Mouse (Mus musculus): ENCODE measurements around the gene Runx2. TPM values are rescaled to one million over a fixed set of nuclear protein-coding genes. Genes with fewer than 3 reads are reported as not detected.
A peak's percentile ranks its signal among the peaks of the same experiment; 100 is the strongest.

Runx2 gene
- total and polyA plus RNA-seq, 2 experiments from 2014 or later: 0.59 to 1.8 TPM

GRCm38 (mm10) chr17:44618175-44618574 is 196.4 kb downstream of the Runx2 start:
- 67% methylated on average over 10 of the region's 10 CpGs for WGBS
- Histone ChIP-seq H3K4me1 (ENCODE audit: insufficient read depth, low read length) (no peaks in the 10 kb centered on the region), H3K9me3 (ENCODE audit: low read length) (no peaks in the 10 kb centered on the region), H3K27ac (ENCODE audit: low read depth, low read length) (no peak overlapping the region), H3K4me2 (ENCODE audit: low read depth, low read length, poor library complexity, severe bottlenecking) (peak overlapping the region; percentile 15; the same call in 1 of the 2 replicates), H3K4me3 (ENCODE audit: low read depth, low read length) (no peak overlapping the region), H3K9ac (replicated peaks; ENCODE audit: low read length, poor library complexity, severe bottlenecking) (no peak overlapping the region), H3K27me3 (ENCODE audit: insufficient read depth, low read length) (no peaks in the 10 kb centered on the region), H3K36me3 (ENCODE audit: insufficient read depth, low read length) (no peaks in the 10 kb centered on the region)
- ATAC-seq (ENCODE audit: low FRiP score) (no peak), DNase-seq (ENCODE audit: low spot score) (no peak)
- no peak for TF ChIP-seq CTCF (IDR thresholded peaks at IDR 0.05)

GRCm38 (mm10) chr17:44617741-44618140 is 196.9 kb downstream of the Runx2 start:
- no peak overlapping the region for H3K4me3 ChIP-seq (ENCODE audit: low read depth, low read length)
- no peaks in the 10 kb centered on the region for H3K9me3 ChIP-seq (ENCODE audit: low read length)
- H3K36me3 ChIP-seq (ENCODE audit: insufficient read depth, low read length): no peaks in the 10 kb centered on the region
- no peak overlapping the region for H3K27ac ChIP-seq (ENCODE audit: low read depth, low read length)
- H3K27me3 ChIP-seq (ENCODE audit: insufficient read depth, low read length): no peaks in the 10 kb centered on the region
- no peak overlapping the region for H3K4me2 ChIP-seq (ENCODE audit: low read depth, low read length, poor library complexity, severe bottlenecking)
- no peak for TF ChIP-seq CTCF (IDR thresholded peaks at IDR 0.05)
- DNase-seq (ENCODE audit: low spot score): no peak
- H3K9ac ChIP-seq (replicated peaks; ENCODE audit: low read length, poor library complexity, severe bottlenecking): no peak overlapping the region
- no peaks in the 10 kb centered on the region for H3K4me1 ChIP-seq (ENCODE audit: insufficient read depth, low read length)
- no peak for ATAC-seq (ENCODE audit: low FRiP score)
- 76% methylated on average over 2 of the region's 2 CpGs for WGBS

GRCm38 (mm10) chr17:44613716-44614715 is 200.6 kb downstream of the Runx2 start:
- H3K9me3 ChIP-seq (ENCODE audit: low read length): no peaks in the 10 kb centered on the region
- ATAC-seq (ENCODE audit: low FRiP score) (no peak), DNase-seq (ENCODE audit: low spot score) (peak; percentile 64)
- no peak for TF ChIP-seq CTCF (IDR thresholded peaks at IDR 0.05)
- 59% methylated on average over 26 of the region's 26 CpGs for WGBS
- H3K4me3 ChIP-seq (ENCODE audit: low read depth, low read length): no peak overlapping the region
- H3K27ac ChIP-seq (ENCODE audit: low read depth, low read length): no peak overlapping the region
- no peaks in the 10 kb centered on the region for H3K27me3 ChIP-seq (ENCODE audit: insufficient read depth, low read length)
- no peak overlapping the region for H3K9ac ChIP-seq (replicated peaks; ENCODE audit: low read length, poor library complexity, severe bottlenecking)
- H3K4me1 ChIP-seq (ENCODE audit: insufficient read depth, low read length): no peaks in the 10 kb centered on the region
- peak overlapping the region; percentile 12; the same call in 1 of the 2 replicates for H3K4me2 ChIP-seq (ENCODE audit: low read depth, low read length, poor library complexity, severe bottlenecking)
- H3K36me3 ChIP-seq (ENCODE audit: insufficient read depth, low read length): no peaks in the 10 kb centered on the region

GRCm38 (mm10) chr17:44612641-44613040 is 202.0 kb downstream of the Runx2 start:
- TF ChIP-seq CTCF (IDR thresholded peaks at IDR 0.05): no peak
- H3K4me3 ChIP-seq (ENCODE audit: low read depth, low read length): no peak overlapping the region
- H3K36me3 ChIP-seq (ENCODE audit: insufficient read depth, low read length): no peaks in the 10 kb centered on the region
- no peaks in the 10 kb centered on the region for H3K4me1 ChIP-seq (ENCODE audit: insufficient read depth, low read length)
- H3K4me2 ChIP-seq (ENCODE audit: low read depth, low read length, poor library complexity, severe bottlenecking): no peak overlapping the region
- no peak overlapping the region for H3K9ac ChIP-seq (replicated peaks; ENCODE audit: low read length, poor library complexity, severe bottlenecking)
- no peaks in the 10 kb centered on the region for H3K27me3 ChIP-seq (ENCODE audit: insufficient read depth, low read length)
- 71% methylated on average over 8 of the region's 8 CpGs for WGBS
- ATAC-seq (ENCODE audit: low FRiP score) (no peak), DNase-seq (ENCODE audit: low spot score) (no peak)
- H3K9me3 ChIP-seq (ENCODE audit: low read length): no peaks in the 10 kb centered on the region
- H3K27ac ChIP-seq (ENCODE audit: low read depth, low read length): no peak overlapping the region

- no peaks in the 10 kb centered on the region for H3K4me1 ChIP-seq (ENCODE audit: insufficient read depth, low read length)
- no peaks in the 10 kb centered on the region for H3K36me3 ChIP-seq (ENCODE audit: insufficient read depth, low read length)
- 95% methylated on average over 3 of the region's 3 CpGs for WGBS
- H3K9ac ChIP-seq (replicated peaks; ENCODE audit: low read length, poor library complexity, severe bottlenecking): no peak overlapping the region
- no peak overlapping the region for H3K27ac ChIP-seq (ENCODE audit: low read depth, low read length)
- no peak for TF ChIP-seq CTCF (IDR thresholded peaks at IDR 0.05)
- no peaks in the 10 kb centered on the region for H3K9me3 ChIP-seq (ENCODE audit: low read length)
- ATAC-seq (ENCODE audit: low FRiP score) (no peak), DNase-seq (ENCODE audit: low spot score) (no peak)
- no peaks in the 10 kb centered on the region for H3K27me3 ChIP-seq (ENCODE audit: insufficient read depth, low read length)
- no peak overlapping the region for H3K4me2 ChIP-seq (ENCODE audit: low read depth, low read length, poor library complexity, severe bottlenecking)
- H3K4me3 ChIP-seq (ENCODE audit: low read depth, low read length): no peak overlapping the region
Observed at GRCm38 (mm10) chr17:44612002-44612401, 202.6 kb downstream of the Runx2 start.

GRCm38 (mm10) chr17:44611543-44611942 is 203.1 kb downstream of the Runx2 start:
- no peak overlapping the region for H3K27ac ChIP-seq (ENCODE audit: low read depth, low read length)
- no peak for TF ChIP-seq CTCF (IDR thresholded peaks at IDR 0.05)
- ATAC-seq (ENCODE audit: low FRiP score) (no peak), DNase-seq (ENCODE audit: low spot score) (no peak)
- H3K4me1 ChIP-seq (ENCODE audit: insufficient read depth, low read length): no peaks in the 10 kb centered on the region
- H3K4me2 ChIP-seq (ENCODE audit: low read depth, low read length, poor library complexity, severe bottlenecking): no peak overlapping the region
- no peaks in the 10 kb centered on the region for H3K36me3 ChIP-seq (ENCODE audit: insufficient read depth, low read length)
- WGBS: 84% methylated on average over 4 of the region's 4 CpGs
- no peak overlapping the region for H3K9ac ChIP-seq (replicated peaks; ENCODE audit: low read length, poor library complexity, severe bottlenecking)
- H3K9me3 ChIP-seq (ENCODE audit: low read length): no peaks in the 10 kb centered on the region
- no peak overlapping the region for H3K4me3 ChIP-seq (ENCODE audit: low read depth, low read length)
- H3K27me3 ChIP-seq (ENCODE audit: insufficient read depth, low read length): no peaks in the 10 kb centered on the region
